ENCODE assay signal across 27 mouse cellular contexts in genomic region chr4:103247813-103248212, GRCm38 (mm10). TPM values are rescaled to one million over a fixed set of nuclear protein-coding genes. Genes with fewer than 3 reads are reported as not detected.
DNase-seq lines count a peak whose midpoint lies in the region; ATAC-seq and TF ChIP-seq lines count a peak whose summit lies in the region.
"Had no signal": no experiment of that assay in that cellular context is flagged by ENCODE, and none has a peak within 500 bp of the region (broad histone marks: within the 10 kb centered on the region; RNA-seq: fewer than 3 reads in every experiment).

No protein-coding gene starts in this region.

- no peaks in the 10 kb centered on the region for H3K4me1 ChIP-seq in liver, adult 2 months (ENCODE audit: control insufficient read depth, insufficient read depth, low read length)
- H3K4me1 ChIP-seq in liver, embryonic 12.5 days = peaks cover 10% of the 10 kb centered on the region
- peaks cover 5% of the 10 kb centered on the region in 2 experiments; a peak in 2 of 4 replicates for H3K4me1 ChIP-seq in ES-E14 (ENCODE audit: control insufficient read depth in 2 of 2, insufficient read depth in 2 of 2, low read length in 2 of 2, poor library complexity in 1 of 2)
- no peaks in the 10 kb centered on the region for H3K4me1 ChIP-seq in kidney, embryonic 15.5 days
- H3K4me1 ChIP-seq: embryonic facial prominence, embryonic 13.5 days; forebrain, embryonic 10.5 days; forebrain, embryonic 12.5 days had no signal

- DNase-seq in liver, adult 2 months (ENCODE audit: extremely low read depth, low read depth, low spot score) = peak; percentile 50
- DNase-seq in ES-E14 (ENCODE audit: low read depth, low spot score) = no peak
- DNase-seq in spleen, postnatal 4 days (ENCODE audit: low spot score in 2 of 2) = no peak
- DNase-seq: adrenal gland, adult 2 months; adrenal gland, postnatal 10 days; adrenal gland, postnatal 25 days; B cell, adult 2 months; cerebellum, adult 11 months; cerebellum, adult 18-20 months; cerebellum, adult 8-10 months; cerebellum, postnatal 10 days; cerebellum, postnatal 25 days had no signal

- no peak overlapping the region for H3K9ac ChIP-seq in liver, adult 2 months (ENCODE audit: low read depth, low read length)
- H3K9ac ChIP-seq in liver, embryonic 12.5 days = no peak overlapping the region
- H3K9ac ChIP-seq in ES-E14 (ENCODE audit: insufficient read depth, low read depth, low read length, poor library complexity, severe bottlenecking) = no peak overlapping the region
- no peak overlapping the region for H3K9ac ChIP-seq in kidney, embryonic 15.5 days
- H3K9ac ChIP-seq: embryonic facial prominence, embryonic 13.5 days; forebrain, embryonic 12.5 days had no signal

- no peak for TF ChIP-seq POLR2A in liver, adult 2 months (IDR thresholded peaks at IDR 0.05; ENCODE audit: extremely low read depth, insufficient read depth, low read length)

- no peak overlapping the region for H3K27ac ChIP-seq in liver, adult 2 months (replicated peaks; ENCODE audit: insufficient read depth, low read depth, low read length)
- no peak overlapping the region for H3K27ac ChIP-seq in liver, embryonic 12.5 days
- H3K27ac ChIP-seq in ES-E14 (ENCODE audit: insufficient read depth, low read depth, low read length, poor library complexity, severe bottlenecking) = no peak overlapping the region
- no peak overlapping the region for H3K27ac ChIP-seq in kidney, embryonic 15.5 days
- H3K27ac ChIP-seq: embryonic facial prominence, embryonic 13.5 days; forebrain, embryonic 10.5 days; forebrain, embryonic 12.5 days had no signal

- H3K79me2 ChIP-seq in liver, adult 2 months (ENCODE audit: control insufficient read depth, insufficient read depth, low read length) = no peaks in the 10 kb centered on the region

- WGBS in liver, adult 2 months = 39% methylated on average over 2 of the region's 2 CpGs
- WGBS in liver, embryonic 12.5 days (ENCODE audit: insufficient replicate concordance) = 81% methylated on average over 2 of the region's 2 CpGs
- 86% methylated on average over 2 of the region's 2 CpGs for WGBS in kidney, embryonic 15.5 days

- in situ Hi-C loops in ES-E14 (cut with MboI; ENCODE audit: low sequenced_read_pairs in 2 of 2, unreplicated experiment in 2 of 2) = no loop called here

- no peak for TF ChIP-seq CTCF in liver, adult 2 months (IDR thresholded peaks at IDR 0.05; ENCODE audit: low read depth, low read length)

- H3K36me3 ChIP-seq in liver, adult 2 months (ENCODE audit: control insufficient read depth, insufficient read depth, low read length) = no peaks in the 10 kb centered on the region
- no peaks in the 10 kb centered on the region for H3K36me3 ChIP-seq in liver, embryonic 12.5 days
- H3K36me3 ChIP-seq in ES-E14 (ENCODE audit: control insufficient read depth, insufficient read depth, low read length, poor library complexity, severe bottlenecking) = no peaks in the 10 kb centered on the region
- no peaks in the 10 kb centered on the region for H3K36me3 ChIP-seq in kidney, embryonic 15.5 days
- H3K36me3 ChIP-seq: embryonic facial prominence, embryonic 13.5 days; forebrain, embryonic 10.5 days; forebrain, embryonic 12.5 days had no signal

- H3K4me2 ChIP-seq in liver, embryonic 12.5 days = no peak overlapping the region
- H3K4me2 ChIP-seq in kidney, embryonic 15.5 days = no peak overlapping the region
- H3K4me2 ChIP-seq: embryonic facial prominence, embryonic 13.5 days; forebrain, embryonic 12.5 days had no signal

- no peaks in the 10 kb centered on the region for H3K27me3 ChIP-seq in liver, adult 2 months (ENCODE audit: control insufficient read depth, insufficient read depth, low read length)
- no peaks in the 10 kb centered on the region for H3K27me3 ChIP-seq in liver, embryonic 12.5 days (replicated peaks)
- no peaks in the 10 kb centered on the region for H3K27me3 ChIP-seq in kidney, embryonic 15.5 days
- H3K27me3 ChIP-seq: CH12.LX; embryonic facial prominence, embryonic 13.5 days; forebrain, embryonic 12.5 days had no signal

- H3K4me3 ChIP-seq in liver, adult 2 months (ENCODE audit: insufficient read depth, low read depth, low read length) = no peak overlapping the region
- H3K4me3 ChIP-seq in liver, embryonic 12.5 days = no peak overlapping the region
- no peak overlapping the region for H3K4me3 ChIP-seq in ES-E14 (ENCODE audit: insufficient read depth in 1 of 2, low read depth in 1 of 2, low read length in 2 of 2, poor library complexity in 1 of 2, severe bottlenecking in 1 of 2)
- H3K4me3 ChIP-seq in kidney, embryonic 15.5 days (replicated peaks) = no peak overlapping the region
- H3K4me3 ChIP-seq: embryonic facial prominence, embryonic 13.5 days; forebrain, embryonic 10.5 days; forebrain, embryonic 12.5 days had no signal

- no peak for ATAC-seq in liver, embryonic 12.5 days
- ATAC-seq in kidney, embryonic 15.5 days (replicated peaks; ENCODE audit: low FRiP score) = no peak
- ATAC-seq: CD4-positive, CD25-positive, alpha-beta regulatory T cell, adult 4 months; forebrain, embryonic 14.5 days; forebrain, embryonic 16.5 days had no signal

- no peaks in the 10 kb centered on the region for H3K9me3 ChIP-seq in liver, embryonic 12.5 days (replicated peaks)
- no peaks in the 10 kb centered on the region for H3K9me3 ChIP-seq in ES-E14 (ENCODE audit: control insufficient read depth, insufficient read depth, low read depth, low read length)
- H3K9me3 ChIP-seq in kidney, embryonic 15.5 days (replicated peaks) = no peaks in the 10 kb centered on the region
- H3K9me3 ChIP-seq: embryonic facial prominence, embryonic 13.5 days; forebrain, embryonic 10.5 days; forebrain, embryonic 12.5 days had no signal

TF ChIP-seq in ES-E14, 5 proteins besides CTCF, POLR2A, EP300 and RAD21:
- TF ChIP-seq HCFC1 (IDR thresholded peaks at IDR 0.05; ENCODE audit: borderline replicate concordance, insufficient read depth, low read length) (no peak), ZNF384 (IDR thresholded peaks at IDR 0.05; ENCODE audit: low read depth, low read length) (peak; percentile 20; the same call in 1 of the 2 replicates)

RNA-seq across cellular contexts. Expression of gene Slc35d1, which starts 32.8 kb away (rescaled TPM):
- 27.8 and 37.1 TPM in 2 replicates for total RNA-seq in liver, adult 2 months (2014; rRNA removed)
- polyA plus RNA-seq in liver, adult 2 months (2012; rRNA removed) = 29.1 TPM in 2 replicates
- polyA plus RNA-seq in liver, embryonic 12.5 days (2016; fragmentation: Nextera tagmentation; extraction: Ambion mirVana) = 11.1 and 12.7 TPM in 2 replicates
- total RNA-seq in ES-E14 (2012; rRNA removed) = 13.0 TPM in 2 replicates
- polyA plus RNA-seq in kidney, embryonic 15.5 days (2015; fragmentation: Nextera tagmentation; extraction: Ambion mirVana) = 7.7 and 9.4 TPM in 2 replicates

RNA-seq across cellular contexts. Expression of gene 4921539E11Rik, which starts 42.9 kb away (rescaled TPM):
- not detected in 2 replicates for total RNA-seq in liver, adult 2 months (2014; rRNA removed)
- not detected in 2 replicates for polyA plus RNA-seq in liver, adult 2 months (2012; rRNA removed)
- not detected in 2 replicates for polyA plus RNA-seq in liver, embryonic 12.5 days (2016; fragmentation: Nextera tagmentation; extraction: Ambion mirVana)
- total RNA-seq in ES-E14 (2012; rRNA removed) = not detected in 2 replicates
- not detected in 2 replicates for polyA plus RNA-seq in kidney, embryonic 15.5 days (2015; fragmentation: Nextera tagmentation; extraction: Ambion mirVana)
- total RNA-seq: adrenal gland, adult 2 months; adrenal gland, postnatal 10 days; adrenal gland, postnatal 25 days; adrenal gland, postnatal 4 days; CH12.LX; MEL had no signal
- polyA plus RNA-seq: adrenal gland, adult 2 months; brain, embryonic 14.5 days; CD4-positive, CD25-positive, alpha-beta regulatory T cell, adult 4 months; cortical plate, adult 2 months; embryonic facial prominence, embryonic 11.5 days; embryonic facial prominence, embryonic 13.5 days; forebrain, embryonic 10.5 days; forebrain, embryonic 14.5 days; forebrain, embryonic 16.5 days; frontal cortex, adult 2 months had no signal
